9 mouse cellular contexts compared by ENCODE assay signal in genomic region chr11:98767713-98768112, GRCm38 (mm10). TPM values are rescaled to one million over a fixed set of nuclear protein-coding genes. Genes with fewer than 3 reads are reported as not detected.
DNase-seq lines count a peak whose midpoint lies in the region; ATAC-seq lines count a peak whose summit lies in the region.
"Had no signal": no experiment of that assay in that cellular context is flagged by ENCODE, and none has a peak within 500 bp of the region (broad histone marks: within the 10 kb centered on the region; RNA-seq: fewer than 3 reads in every experiment).

No protein-coding gene starts in this region.

- peak overlapping the region; percentile 47 for H3K4me2 ChIP-seq in forebrain, embryonic 12.5 days
- peak overlapping the region; percentile 43 for H3K4me2 ChIP-seq in intestine, embryonic 14.5 days (ENCODE audit: low read length)
- peak overlapping the region; percentile 49 for H3K4me2 ChIP-seq in neural tube, embryonic 12.5 days (replicated peaks)

- DNase-seq in left cerebral cortex, postnatal 4 days, result peak; percentile 52
- DNase-seq in left cerebral cortex, postnatal 14 days (ENCODE audit: low spot score in 2 of 2), result no peak
- DNase-seq in intestine, embryonic 14.5 days (ENCODE audit: low spot score), result no peak
- DNase-seq in testis, postnatal 14 days (ENCODE audit: low spot score), result no peak
- DNase-seq in cerebellum, postnatal 36 days, result no peak
- no peak for DNase-seq in gastrocnemius, postnatal 10 days
- DNase-seq: right cerebral cortex, postnatal 25 days had no signal

- 26% methylated on average over 4 of the region's 4 CpGs for WGBS in forebrain, embryonic 12.5 days
- 21% methylated on average over 4 of the region's 4 CpGs for WGBS in intestine, embryonic 14.5 days
- 24% methylated on average over 4 of the region's 4 CpGs for WGBS in neural tube, embryonic 12.5 days

- no peaks in the 10 kb centered on the region for H3K27me3 ChIP-seq in forebrain, embryonic 12.5 days
- H3K27me3 ChIP-seq in intestine, embryonic 14.5 days (replicated peaks; ENCODE audit: control insufficient read depth, insufficient read depth, low read length), result no peaks in the 10 kb centered on the region
- H3K27me3 ChIP-seq in neural tube, embryonic 12.5 days (replicated peaks), result no peaks in the 10 kb centered on the region

- H3K9me3 ChIP-seq in forebrain, embryonic 12.5 days, result no peaks in the 10 kb centered on the region
- no peaks in the 10 kb centered on the region for H3K9me3 ChIP-seq in intestine, embryonic 14.5 days (ENCODE audit: control insufficient read depth, low read length)
- H3K9me3 ChIP-seq in neural tube, embryonic 12.5 days, result no peaks in the 10 kb centered on the region

- H3K27ac ChIP-seq in forebrain, embryonic 12.5 days, result peak overlapping the region; percentile 83
- H3K27ac ChIP-seq in intestine, embryonic 14.5 days (ENCODE audit: low read depth), result peak overlapping the region; percentile 71
- H3K27ac ChIP-seq in neural tube, embryonic 12.5 days, result peak overlapping the region; percentile 55; the same call in 1 of the 2 replicates

- H3K4me1 ChIP-seq in forebrain, embryonic 12.5 days, result peaks cover 41% of the 10 kb centered on the region
- peaks cover 43% of the 10 kb centered on the region for H3K4me1 ChIP-seq in intestine, embryonic 14.5 days (replicated peaks; ENCODE audit: control insufficient read depth, insufficient read depth, low read length)
- peaks cover 41% of the 10 kb centered on the region for H3K4me1 ChIP-seq in neural tube, embryonic 12.5 days

- H3K9ac ChIP-seq in forebrain, embryonic 12.5 days, result peak overlapping the region; percentile 42; the same call in 1 of the 2 replicates
- H3K9ac ChIP-seq in intestine, embryonic 14.5 days (ENCODE audit: low read length), result 0 out of 2 replicates have a peak overlapping the region, but pooled peaks have one; percentile 3
- H3K9ac ChIP-seq in neural tube, embryonic 12.5 days, result no peak overlapping the region

- H3K36me3 ChIP-seq in forebrain, embryonic 12.5 days (replicated peaks), result peaks cover 58% of the 10 kb centered on the region
- H3K36me3 ChIP-seq in intestine, embryonic 14.5 days (ENCODE audit: control insufficient read depth, insufficient read depth, low read length), result peaks cover 52% of the 10 kb centered on the region
- H3K36me3 ChIP-seq in neural tube, embryonic 12.5 days, result peaks cover 51% of the 10 kb centered on the region

- intact Hi-C loops in left cerebral cortex, postnatal 4 days (cut with DNase I), result no loop called here
- intact Hi-C loops in left cerebral cortex, postnatal 14 days (cut with DNase I), result no loop called here

- peak overlapping the region; percentile 21; the same call in 1 of the 2 replicates for H3K4me3 ChIP-seq in forebrain, embryonic 12.5 days (replicated peaks)
- H3K4me3 ChIP-seq in intestine, embryonic 14.5 days (ENCODE audit: low read depth, low read length), result peak overlapping the region; percentile 11; the same call in 1 of the 2 replicates
- no peak overlapping the region for H3K4me3 ChIP-seq in neural tube, embryonic 12.5 days

- no peak for ATAC-seq in forebrain, embryonic 12.5 days (ENCODE audit: low FRiP score)
- no peak for ATAC-seq in intestine, embryonic 14.5 days (replicated peaks; ENCODE audit: low FRiP score, low TSS enrichment, low read depth)
- 0 out of 2 replicates have a peak, but pooled peaks have one; percentile 9 for ATAC-seq in neural tube, embryonic 12.5 days (ENCODE audit: low FRiP score, low read depth)

RNA-seq across cellular contexts. Expression of gene Nr1d1, which starts 7.4 kb away (rescaled TPM):
- total RNA-seq in left cerebral cortex, postnatal 4 days (2021), result 10 to 100 TPM; 31.9 TPM
- total RNA-seq in left cerebral cortex, postnatal 14 days (2021), result 10 to 100 TPM; 82.0 to 85.4 TPM
- 2.1 and 2.2 TPM in 2 replicates for polyA plus RNA-seq in forebrain, embryonic 12.5 days (2016; fragmentation: Nextera tagmentation; extraction: Ambion mirVana)
- 2.5 and 2.8 TPM in 2 replicates for polyA plus RNA-seq in intestine, embryonic 14.5 days (2014; fragmentation: Nextera tagmentation; extraction: Ambion mirVana)
- 1.5 and 2.1 TPM in 2 replicates for polyA plus RNA-seq in neural tube, embryonic 12.5 days (2016; fragmentation: Nextera tagmentation; extraction: Ambion mirVana)
- total RNA-seq in gastrocnemius, postnatal 10 days (2021), result 10 to 100 TPM; 42.4 to 58.7 TPM

RNA-seq across cellular contexts. Expression of gene Thra, which starts 27.3 kb away (rescaled TPM):
- total RNA-seq in left cerebral cortex, postnatal 4 days (2021), result 1,000 to 10,000 TPM; 1,274 to 1,289 TPM
- total RNA-seq in left cerebral cortex, postnatal 14 days (2021), result 1,000 to 10,000 TPM in 1 of 2 experiments, 100 to 1,000 TPM in 1; 962 to 1,004 TPM
- 53.4 and 59.8 TPM in 2 replicates for polyA plus RNA-seq in forebrain, embryonic 12.5 days (2016; fragmentation: Nextera tagmentation; extraction: Ambion mirVana)
- 60.7 and 63.8 TPM in 2 replicates for polyA plus RNA-seq in intestine, embryonic 14.5 days (2014; fragmentation: Nextera tagmentation; extraction: Ambion mirVana)
- 56.9 and 67.0 TPM in 2 replicates for polyA plus RNA-seq in neural tube, embryonic 12.5 days (2016; fragmentation: Nextera tagmentation; extraction: Ambion mirVana)
- 100 to 1,000 TPM; 149 to 169 TPM for total RNA-seq in gastrocnemius, postnatal 10 days (2021)

RNA-seq across cellular contexts. Expression of gene Msl1, which starts 27.6 kb away (rescaled TPM):
- 100 to 1,000 TPM; 163 to 166 TPM for total RNA-seq in left cerebral cortex, postnatal 4 days (2021)
- total RNA-seq in left cerebral cortex, postnatal 14 days (2021), result 100 to 1,000 TPM; 168 to 170 TPM
- polyA plus RNA-seq in forebrain, embryonic 12.5 days (2016; fragmentation: Nextera tagmentation; extraction: Ambion mirVana), result 39.3 and 39.9 TPM in 2 replicates
- 17.5 and 19.1 TPM in 2 replicates for polyA plus RNA-seq in intestine, embryonic 14.5 days (2014; fragmentation: Nextera tagmentation; extraction: Ambion mirVana)
- polyA plus RNA-seq in neural tube, embryonic 12.5 days (2016; fragmentation: Nextera tagmentation; extraction: Ambion mirVana), result 37.0 and 40.8 TPM in 2 replicates
- 10 to 100 TPM; 62.6 to 74.1 TPM for total RNA-seq in gastrocnemius, postnatal 10 days (2021)

RNA-seq across cellular contexts. Expression of gene Casc3, which starts 37.0 kb away (rescaled TPM):
- total RNA-seq in left cerebral cortex, postnatal 4 days (2021), result 10 to 100 TPM; 61.0 to 67.1 TPM
- 10 to 100 TPM; 53.1 to 54.6 TPM for total RNA-seq in left cerebral cortex, postnatal 14 days (2021)
- 63.2 and 67.4 TPM in 2 replicates for polyA plus RNA-seq in forebrain, embryonic 12.5 days (2016; fragmentation: Nextera tagmentation; extraction: Ambion mirVana)
- polyA plus RNA-seq in intestine, embryonic 14.5 days (2014; fragmentation: Nextera tagmentation; extraction: Ambion mirVana), result 34.5 and 37.3 TPM in 2 replicates
- polyA plus RNA-seq in neural tube, embryonic 12.5 days (2016; fragmentation: Nextera tagmentation; extraction: Ambion mirVana), result 65.1 and 68.5 TPM in 2 replicates
- 10 to 100 TPM; 19.1 to 26.2 TPM for total RNA-seq in gastrocnemius, postnatal 10 days (2021)

RNA-seq across cellular contexts. Expression of gene Med24, which starts 38.5 kb away (rescaled TPM):
- 10 to 100 TPM; 96.8 to 99.4 TPM for total RNA-seq in left cerebral cortex, postnatal 4 days (2021)
- 100 to 1,000 TPM in 1 of 2 experiments, 10 to 100 TPM in 1; 96.3 to 114 TPM for total RNA-seq in left cerebral cortex, postnatal 14 days (2021)
- polyA plus RNA-seq in forebrain, embryonic 12.5 days (2016; fragmentation: Nextera tagmentation; extraction: Ambion mirVana), result 88.1 and 95.0 TPM in 2 replicates
- polyA plus RNA-seq in intestine, embryonic 14.5 days (2014; fragmentation: Nextera tagmentation; extraction: Ambion mirVana), result 43.0 and 48.0 TPM in 2 replicates
- 78.7 and 80.0 TPM in 2 replicates for polyA plus RNA-seq in neural tube, embryonic 12.5 days (2016; fragmentation: Nextera tagmentation; extraction: Ambion mirVana)
- 10 to 100 TPM; 47.8 to 52.5 TPM for total RNA-seq in gastrocnemius, postnatal 10 days (2021)

Comparison
In these comparisons a context has a peak if more than half of its experiments do, and no peak if none do; other contexts are left out.
1. RNA of gene Thra, which starts 27.3 kb away (total RNA-seq): 1,274 to 1,289 TPM in left cerebral cortex, postnatal 4 days and 962 to 1,004 TPM in left cerebral cortex, postnatal 14 days; 149 to 169 TPM in gastrocnemius, postnatal 10 days; every median in the first group is over 4 times any median in the second.
2. Peak in every context shown above with its lines, with median percentiles within 50 percentile points of each other: H3K27ac ChIP-seq and H3K4me2 ChIP-seq.